Mouse (Mus musculus) forebrain, embryonic 10.5 days (tissue): ENCODE results near the gene Rasal1. TPM values are rescaled to one million over a fixed set of nuclear protein-coding genes. Genes with fewer than 3 reads are reported as not detected.
A peak's percentile ranks its signal among the peaks of the same experiment; 100 is the strongest.

ENCODE experiments used
- DNase-seq: peaks from one replicate; pipeline ENCODE4 v3.0.0-alpha.2; 2017; ENCODE audit warnings: low spot score; ENCODE audit errors: extremely low spot score
- H3K27ac ChIP-seq: fragments of 300-500 bp; sonication (generic); 2 replicates; pipeline ENCODE4 v1.5.1; 2016; ENCODE audit warnings: mild to moderate bottlenecking
- H3K27me3 ChIP-seq: fragments of 300-500 bp; sonication (generic); 2 replicates; pipeline ENCODE4 v1.6.1; 2016; ENCODE audit warnings: mild to moderate bottlenecking; ENCODE audit not compliant: poor library complexity, severe bottlenecking
- H3K36me3 ChIP-seq: fragments of 300-500 bp; sonication (generic); replicated peaks from 2 replicates; pipeline ENCODE4 v1.6.1; 2016; ENCODE audit warnings: mild to moderate bottlenecking, moderate library complexity
- H3K4me1 ChIP-seq: fragments of 300-500 bp; sonication (generic); 2 replicates; pipeline ENCODE4 v1.6.1; 2016
- H3K4me3 ChIP-seq: fragments of 300-500 bp; sonication (generic); 2 replicates; pipeline ENCODE4 v1.5.1; 2016; ENCODE audit warnings: mild to moderate bottlenecking, moderate library complexity
- H3K9me3 ChIP-seq: fragments of 300-500 bp; sonication (generic); 2 replicates; pipeline ENCODE4 v1.6.1; 2016; ENCODE audit warnings: mild to moderate bottlenecking, moderate library complexity
- WGBS: fragments of 180-500 bp; shearing (Covaris S2); methylation state at CpG from one replicate; pipeline ENCODE4 v1.1.7; 2016; 5-methylcytosine and 5-hydroxymethylcytosine counted together
- polyA plus RNA-seq: library from polyadenylated mRNA; unstranded; fragments of >200 nt; fragmentation: Nextera tagmentation; extraction: Ambion mirVana; gene quantifications from 2 replicates; pipeline ENCODE4 v1.2.1, GENCODE M21; 2016

Gene Rasal1
- polyA plus RNA-seq, 1 experiment from 2014 or later, result 0.24 TPM

DNA sequence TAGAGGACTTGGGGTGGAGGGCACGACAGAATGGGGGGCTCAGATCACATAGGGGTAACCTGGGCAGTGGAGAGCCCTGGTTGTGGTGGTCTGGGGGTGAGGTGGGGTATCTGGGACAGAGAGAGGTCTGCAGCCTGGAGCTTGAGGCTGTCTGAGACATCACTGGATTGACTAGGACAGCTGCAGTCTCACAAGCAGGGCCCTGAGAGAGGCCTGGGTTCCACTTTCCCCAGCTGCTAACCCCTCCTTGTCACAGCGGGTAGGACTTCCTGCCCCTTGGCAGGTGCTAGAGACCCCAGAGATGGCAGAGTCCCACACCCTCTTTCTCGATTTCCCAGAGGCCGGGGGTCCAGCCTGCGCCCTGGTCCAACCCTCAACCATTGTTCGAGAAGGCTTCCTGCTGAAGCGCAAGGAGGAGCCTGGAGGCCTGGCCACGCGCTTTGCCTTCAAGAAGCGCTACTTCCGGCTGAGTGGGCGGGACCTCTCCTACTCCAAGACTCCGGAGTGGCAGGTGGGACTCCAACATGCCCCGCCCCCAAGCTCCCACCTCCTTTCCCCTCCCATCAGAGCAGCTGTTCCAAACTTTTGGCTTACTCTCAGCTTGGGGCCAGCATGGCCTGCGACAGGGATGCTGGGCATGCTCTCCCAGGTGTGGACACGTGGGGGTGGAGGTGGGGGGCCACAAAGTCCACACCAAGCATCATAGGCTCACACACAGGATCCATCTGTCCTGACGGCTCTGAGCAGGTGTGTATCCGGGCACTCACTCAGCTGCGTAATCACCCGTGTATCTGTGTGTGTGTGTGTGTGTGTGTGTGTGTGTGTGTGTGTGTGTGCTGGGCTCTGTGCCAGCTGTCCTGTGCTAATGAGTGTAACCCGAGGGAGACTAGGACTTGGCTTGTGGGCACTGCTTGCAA is 25.9 kb downstream of the Rasal1 start:
- 0 out of 2 replicates have a peak overlapping the region, but pooled peaks have one; percentile 30 for H3K27ac ChIP-seq
- H3K4me3 ChIP-seq, result peak overlapping the region; percentile 8; the same call in 1 of the 2 replicates
- 40% methylated on average over 21 of the region's 21 CpGs for WGBS
- H3K9me3 ChIP-seq, result no peaks in the 10 kb centered on the region
- no peaks in the 10 kb centered on the region for H3K36me3 ChIP-seq
- peaks cover 17% of the 10 kb centered on the region for H3K4me1 ChIP-seq
- DNase-seq, result peak; percentile 46
- H3K27me3 ChIP-seq, result peaks cover 9% of the 10 kb centered on the region; the same call in 1 of the 2 replicates

- Histone ChIP-seq H3K27me3 (peaks cover 29% of the 10 kb centered on the region), H3K9me3 (no peaks in the 10 kb centered on the region), H3K4me1 (peaks cover 40% of the 10 kb centered on the region), H3K36me3 (no peaks in the 10 kb centered on the region), H3K27ac (no peak overlapping the region), H3K4me3 (no peak overlapping the region)
- 25% methylated on average over 2 of the region's 2 CpGs for WGBS
- no peak for DNase-seq
Measured at GRCm38 (mm10) chr5:120677516-120677915, 28.9 kb downstream of the Rasal1 start.

- WGBS, result 1% methylated on average over 24 of the region's 24 CpGs
- Histone ChIP-seq H3K36me3 (no peaks in the 10 kb centered on the region), H3K27me3 (peaks cover 53% of the 10 kb centered on the region), H3K4me1 (peaks cover 41% of the 10 kb centered on the region), H3K9me3 (no peaks in the 10 kb centered on the region), H3K4me3 (peak overlapping the region; percentile 55), H3K27ac (peak overlapping the region; percentile 88)
- peak; percentile 94 for DNase-seq
Measured at GRCm38 (mm10) chr5:120679676-120680555, 31.3 kb downstream of the Rasal1 start.

GRCm38 (mm10) chr5:120680918-120681317 is 32.3 kb downstream of the Rasal1 start:
- peaks cover 41% of the 10 kb centered on the region for H3K4me1 ChIP-seq
- peaks cover 63% of the 10 kb centered on the region for H3K27me3 ChIP-seq
- H3K36me3 ChIP-seq, result no peaks in the 10 kb centered on the region
- H3K9me3 ChIP-seq, result no peaks in the 10 kb centered on the region
- 89% methylated on average over 18 of the region's 18 CpGs for WGBS
- H3K4me3 ChIP-seq, result peak overlapping the region; percentile 55
- no peak for DNase-seq
- peak overlapping the region; percentile 88 for H3K27ac ChIP-seq

DNA sequence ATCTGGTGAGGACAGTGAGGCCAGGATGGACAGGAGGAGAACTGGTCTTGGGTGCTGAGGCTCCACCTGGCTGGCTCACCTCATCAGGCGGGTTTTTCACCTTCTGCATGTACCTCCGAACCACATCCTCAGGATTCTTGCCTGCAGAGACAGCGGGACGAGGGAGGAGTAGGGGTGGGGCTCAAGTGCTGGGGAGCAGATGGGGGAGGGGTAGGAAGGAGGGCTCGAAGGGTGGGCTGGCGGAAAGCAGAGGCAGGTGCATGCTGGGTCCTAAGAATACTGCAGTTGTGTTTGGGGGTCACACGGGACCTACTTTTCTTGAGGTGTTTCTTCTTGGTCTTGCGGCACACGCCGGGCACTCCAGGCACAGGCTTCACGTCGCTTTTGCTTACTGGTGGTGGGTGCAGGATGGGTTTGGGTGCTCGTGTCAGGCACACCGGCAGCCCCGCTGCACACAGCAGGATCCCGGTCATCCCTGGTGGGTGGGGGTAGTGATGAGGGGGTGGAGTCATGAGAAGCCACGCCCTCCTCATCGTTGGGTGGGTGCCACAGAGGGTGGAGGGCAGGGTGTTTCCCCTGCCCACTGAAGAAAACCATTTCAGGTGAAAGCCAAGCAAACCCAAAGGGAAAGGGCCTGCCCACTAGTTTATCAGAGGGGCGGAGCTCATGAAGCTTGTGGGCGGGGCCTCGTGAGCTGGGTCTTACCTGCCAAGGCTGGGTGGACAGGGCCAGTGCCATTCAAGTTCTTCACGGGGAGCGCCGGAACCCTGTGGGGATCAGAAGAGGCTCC is 34.6 kb downstream of the Rasal1 start:
- no peaks in the 10 kb centered on the region for H3K36me3 ChIP-seq
- WGBS, result 8% methylated on average over 24 of the region's 24 CpGs
- no peak overlapping the region for H3K27ac ChIP-seq
- peaks cover 64% of the 10 kb centered on the region for H3K27me3 ChIP-seq
- no peaks in the 10 kb centered on the region for H3K9me3 ChIP-seq
- DNase-seq, result no peak
- H3K4me3 ChIP-seq, result peak overlapping the region; percentile 20
- H3K4me1 ChIP-seq, result peaks cover 41% of the 10 kb centered on the region

- 86% methylated on average over 8 of the region's 8 CpGs for WGBS
- Histone ChIP-seq H3K4me1 (peaks cover 28% of the 10 kb centered on the region), H3K27me3 (peaks cover 56% of the 10 kb centered on the region)
Measured at GRCm38 (mm10) chr5:120685678-120686077, 37.1 kb downstream of the Rasal1 start.

DNA sequence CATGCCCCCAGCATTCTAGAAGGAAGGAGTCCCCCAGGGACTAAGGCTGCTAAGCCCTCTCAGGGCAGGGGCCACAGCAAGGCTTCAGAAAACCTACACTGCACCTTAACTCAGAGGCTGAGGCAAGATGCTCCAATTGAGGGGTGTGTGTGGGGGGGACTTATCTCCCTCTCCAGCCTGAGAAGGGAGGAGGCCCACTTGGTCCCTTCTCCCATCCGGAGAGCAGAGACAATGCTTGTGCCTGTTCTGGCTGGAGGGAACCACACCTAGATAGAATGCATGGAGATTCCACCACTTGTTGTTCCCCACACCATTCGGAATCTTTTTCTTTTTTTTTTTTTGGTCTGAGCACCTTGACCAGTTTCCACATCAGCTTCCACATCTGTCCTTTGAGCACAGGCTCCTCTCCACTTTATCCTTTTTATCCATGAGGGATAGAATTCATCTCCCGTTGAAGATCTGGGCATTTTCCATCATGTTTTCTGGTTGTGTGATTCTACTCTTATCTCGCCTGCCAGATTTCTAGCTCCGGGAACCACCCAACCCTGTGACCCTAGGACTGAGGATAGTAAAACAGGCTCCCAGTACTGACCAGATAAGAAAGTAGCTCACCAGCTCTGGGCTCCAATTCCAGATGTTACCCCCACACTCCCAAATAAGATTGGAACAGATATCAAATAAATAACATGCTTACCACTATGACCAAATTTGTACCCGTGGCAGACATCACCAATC is 38.3 kb downstream of the Rasal1 start:
- no peak for DNase-seq
- WGBS, result 88% methylated on average over 6 of the region's 6 CpGs
- Histone ChIP-seq H3K9me3 (no peaks in the 10 kb centered on the region), H3K4me3 (no peak overlapping the region), H3K36me3 (no peaks in the 10 kb centered on the region), H3K27me3 (peaks cover 56% of the 10 kb centered on the region), H3K4me1 (peaks cover 22% of the 10 kb centered on the region), H3K27ac (no peak overlapping the region)

More at GRCm38 (mm10) chr5:120685678-120686077, 37.1 kb downstream of the Rasal1 start:
- H3K27ac ChIP-seq, result no peak overlapping the region
- H3K9me3 ChIP-seq, result no peaks in the 10 kb centered on the region
- no peak for DNase-seq
- no peak overlapping the region for H3K4me3 ChIP-seq
- H3K36me3 ChIP-seq, result no peaks in the 10 kb centered on the region

- Histone ChIP-seq H3K36me3 (no peaks in the 10 kb centered on the region), H3K4me1 (peaks cover 17% of the 10 kb centered on the region), H3K9me3 (no peaks in the 10 kb centered on the region), H3K27ac (no peak overlapping the region), H3K27me3 (peaks cover 56% of the 10 kb centered on the region), H3K4me3 (no peak overlapping the region)
- WGBS, result 89% methylated on average over 3 of the region's 3 CpGs
- DNase-seq, result no peak
Measured at GRCm38 (mm10) chr5:120687484-120687851, 38.9 kb downstream of the Rasal1 start.

GRCm38 (mm10) chr5:120687897-120688296 is 39.3 kb downstream of the Rasal1 start:
- Histone ChIP-seq H3K4me1 (peaks cover 13% of the 10 kb centered on the region), H3K27ac (no peak overlapping the region), H3K4me3 (no peak overlapping the region), H3K27me3 (peaks cover 56% of the 10 kb centered on the region), H3K9me3 (no peaks in the 10 kb centered on the region), H3K36me3 (no peaks in the 10 kb centered on the region)
- WGBS, result 86% methylated on average over 5 of the region's 5 CpGs
- DNase-seq, result no peak

DNA sequence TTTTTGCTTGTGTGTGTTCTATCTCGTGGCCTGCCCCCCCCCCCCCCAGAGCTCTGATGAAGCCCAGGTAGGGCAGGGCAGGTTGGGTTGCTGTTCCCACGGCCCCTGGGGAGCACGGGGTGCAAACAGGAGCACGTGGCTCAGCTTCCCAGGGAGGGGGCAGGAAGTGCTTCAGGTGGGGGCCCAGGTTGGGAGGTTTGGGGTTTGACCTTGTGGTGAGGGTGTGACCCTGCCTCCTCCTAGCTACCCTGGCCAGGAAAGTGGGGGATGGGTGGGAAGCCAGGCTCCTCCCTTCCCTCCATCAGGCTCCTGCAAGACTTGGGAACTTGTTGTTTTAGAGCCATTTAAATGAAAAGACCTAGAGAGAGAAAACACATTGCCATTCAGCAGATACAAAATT is 39.8 kb downstream of the Rasal1 start:
- Histone ChIP-seq H3K27me3 (peaks cover 56% of the 10 kb centered on the region), H3K4me1 (peaks cover 7% of the 10 kb centered on the region), H3K4me3 (no peak overlapping the region)

DNA sequence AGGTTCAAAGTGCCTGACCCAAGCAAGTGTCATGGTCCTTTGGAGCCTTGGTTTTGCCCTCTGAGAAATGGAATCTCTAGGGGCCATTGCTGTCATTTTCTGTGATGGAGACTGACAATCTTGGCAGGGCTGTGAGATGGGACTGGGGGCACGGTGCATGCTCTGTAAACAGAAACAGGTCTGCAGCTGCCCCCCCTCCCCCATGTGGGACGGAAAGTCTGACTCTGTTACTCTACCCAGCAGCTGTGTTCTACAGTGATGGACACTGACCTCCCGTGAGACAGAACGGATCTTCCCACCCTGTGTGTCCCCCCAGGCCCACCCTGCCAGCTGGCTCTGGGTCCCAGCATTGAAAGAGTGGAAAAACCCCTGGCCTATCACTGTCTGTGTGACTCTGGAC is 41.8 kb downstream of the Rasal1 start:
- Histone ChIP-seq H3K27me3 (peaks cover 57% of the 10 kb centered on the region), H3K4me1 (peaks cover 20% of the 10 kb centered on the region), H3K4me3 (no peak overlapping the region), H3K27ac (no peak overlapping the region), H3K36me3 (no peaks in the 10 kb centered on the region), H3K9me3 (no peaks in the 10 kb centered on the region)
- WGBS, result 78% methylated on average over 4 of the region's 4 CpGs
- no peak for DNase-seq

More for the DNA sequence above, 39.8 kb downstream of the Rasal1 start:
- H3K36me3 ChIP-seq, result no peaks in the 10 kb centered on the region
- DNase-seq, result no peak
- H3K9me3 ChIP-seq, result no peaks in the 10 kb centered on the region
- WGBS, result 57% methylated on average over 4 of the region's 4 CpGs
- no peak overlapping the region for H3K27ac ChIP-seq
